ENCODE assay signal across 7 mouse cellular contexts in genomic region chr5:102069051-102069766, GRCm38 (mm10). TPM values are rescaled to one million over a fixed set of nuclear protein-coding genes. Genes with fewer than 3 reads are reported as not detected.
DNase-seq lines count a peak whose midpoint lies in the region; ATAC-seq and TF ChIP-seq lines count a peak whose summit lies in the region.

No protein-coding gene starts in this region.

- H3K9ac ChIP-seq in hindbrain, embryonic 16.5 days (ENCODE audit: low read depth, low read length) = peak overlapping the region; percentile 83
- peak overlapping the region; percentile 98 for H3K9ac ChIP-seq in limb, embryonic 11.5 days (ENCODE audit: low read length)

- peak; percentile 84 for DNase-seq in adrenal gland, postnatal 14 days
- peak; percentile 70 to 79 for DNase-seq in cerebellum, postnatal 14 days
- peak; percentile 39 to 56 for DNase-seq in frontal cortex, postnatal 36 days (ENCODE audit: low spot score in 2 of 2)
- peak; percentile 73 for DNase-seq in limb, embryonic 11.5 days (ENCODE audit: low spot score)

- peak overlapping the region; percentile 70 for H3K4me2 ChIP-seq in hindbrain, embryonic 16.5 days (ENCODE audit: low read length)
- H3K4me2 ChIP-seq in limb, embryonic 11.5 days (ENCODE audit: low read depth, severe bottlenecking) = peak overlapping the region; percentile 66

- peak; percentile 73 for ATAC-seq in hindbrain, embryonic 16.5 days
- peak; percentile 77 for ATAC-seq in limb, embryonic 11.5 days (ENCODE audit: insufficient number of reproducible peaks, low FRiP score, low TSS enrichment, low read depth)
- 0 out of 2 replicates have a peak, but pooled peaks have one; percentile 4 for ATAC-seq in megakaryocyte-erythroid progenitor cell, adult 5-6 weeks (replicated peaks; ENCODE audit: low FRiP score, low TSS enrichment, poor library complexity, severe bottlenecking)

- peak overlapping the region; percentile 95 for H3K27ac ChIP-seq in hindbrain, embryonic 16.5 days (ENCODE audit: low read depth, low read length)
- peak overlapping the region; percentile 93 for H3K27ac ChIP-seq in limb, embryonic 11.5 days (replicated peaks; ENCODE audit: low read depth, low read length)
- peak overlapping the region; percentile 59 for H3K27ac ChIP-seq in small intestine, adult 2 months (ENCODE audit: insufficient read depth, low read depth, low read length)

- H3K4me1 ChIP-seq in hindbrain, embryonic 16.5 days (ENCODE audit: control insufficient read depth, insufficient read depth, low read depth, low read length) = peaks cover 27% of the 10 kb centered on the region
- peaks cover 2% of the 10 kb centered on the region; the same call in 1 of the 2 replicates for H3K4me1 ChIP-seq in limb, embryonic 11.5 days (ENCODE audit: control insufficient read depth, insufficient read depth, low read length)
- peaks cover 5% of the 10 kb centered on the region for H3K4me1 ChIP-seq in small intestine, adult 2 months (ENCODE audit: control insufficient read depth, insufficient read depth, insufficient read length, low read length)

- no peak for TF ChIP-seq POLR2A in small intestine, adult 2 months (IDR thresholded peaks at IDR 0.05; ENCODE audit: low read depth, low read length)

- WGBS in hindbrain, embryonic 16.5 days = 1% methylated on average over 42 of the region's 92 CpGs
- under 1% methylated on average over 51 of the region's 92 CpGs for WGBS in limb, embryonic 11.5 days
- under 1% methylated on average over 87 of the region's 92 CpGs for WGBS in small intestine, adult 2 months

- TF ChIP-seq CTCF in small intestine, adult 2 months (IDR thresholded peaks at IDR 0.05; ENCODE audit: extremely low read depth, insufficient read length, insufficient replicate concordance, low read depth, low read length) = no peak

- peak overlapping the region; percentile 59 for H3K4me3 ChIP-seq in hindbrain, embryonic 16.5 days (ENCODE audit: low read length)
- H3K4me3 ChIP-seq in limb, embryonic 11.5 days (ENCODE audit: low read depth, low read length) = peak overlapping the region; percentile 87
- peak overlapping the region; percentile 99 for H3K4me3 ChIP-seq in small intestine, adult 2 months (ENCODE audit: low read depth, low read length)

- no peaks in the 10 kb centered on the region for H3K9me3 ChIP-seq in hindbrain, embryonic 16.5 days (ENCODE audit: control insufficient read depth, low read length)
- H3K9me3 ChIP-seq in limb, embryonic 11.5 days (ENCODE audit: control insufficient read depth, low read length) = no peaks in the 10 kb centered on the region

- H3K36me3 ChIP-seq in hindbrain, embryonic 16.5 days (ENCODE audit: control insufficient read depth, insufficient read depth, low read length) = no peaks in the 10 kb centered on the region
- H3K36me3 ChIP-seq in limb, embryonic 11.5 days (ENCODE audit: control insufficient read depth, insufficient read depth, low read length) = no peaks in the 10 kb centered on the region
- H3K36me3 ChIP-seq in small intestine, adult 2 months (ENCODE audit: control insufficient read depth, insufficient read depth, low read length) = no peaks in the 10 kb centered on the region

- no peaks in the 10 kb centered on the region for H3K27me3 ChIP-seq in hindbrain, embryonic 16.5 days (replicated peaks; ENCODE audit: control insufficient read depth, insufficient read depth, low read length)
- no peaks in the 10 kb centered on the region for H3K27me3 ChIP-seq in limb, embryonic 11.5 days (ENCODE audit: control insufficient read depth, insufficient read depth, low read length)
- no peaks in the 10 kb centered on the region for H3K27me3 ChIP-seq in small intestine, adult 2 months (ENCODE audit: control insufficient read depth, insufficient read depth, low read length)

RNA-seq across cellular contexts. Expression of gene Wdfy3, which starts 0.5 kb away (rescaled TPM):
- total RNA-seq in adrenal gland, postnatal 14 days (2021) = 46.0 and 46.5 TPM in 2 replicates
- polyA plus RNA-seq in hindbrain, embryonic 16.5 days (2015; fragmentation: Nextera tagmentation; extraction: Ambion mirVana) = 22.5 and 25.4 TPM in 2 replicates
- 16.5 and 20.9 TPM in 2 replicates for polyA plus RNA-seq in limb, embryonic 11.5 days (2014; fragmentation: Nextera tagmentation; extraction: Ambion mirVana)
- 19.4 and 24.2 TPM in 2 replicates for total RNA-seq in megakaryocyte-erythroid progenitor cell, adult 5-6 weeks (2014; fragmentation: Nextera tagmentation)
- 8.4 and 10.6 TPM in 2 replicates for total RNA-seq in megakaryocyte-erythroid progenitor cell, adult 5-6 weeks (2017)
- 7.3 and 11.3 TPM in 2 replicates for polyA plus RNA-seq in small intestine, adult 2 months (2012; rRNA removed)

Comparison
In these comparisons a context has a peak if more than half of its experiments do, and no peak if none do; other contexts are left out.
1. Peak in every context shown above with its lines: DNase-seq, ATAC-seq, H3K4me3 ChIP-seq and H3K27ac ChIP-seq.
2. ATAC-seq: peak in every context shown above with its lines; median percentile 77 in limb, embryonic 11.5 days; 73 in hindbrain, embryonic 16.5 days; 4 in megakaryocyte-erythroid progenitor cell, adult 5-6 weeks.